Mouse (Mus musculus) CD4-positive naive resting alpha-beta T cell, adult 57 days (primary cell): ENCODE measurements around the gene Tlr11. TPM values are rescaled to one million over a fixed set of nuclear protein-coding genes. Genes with fewer than 3 reads are reported as not detected.

Experiments used
- total RNA-seq: library from RNA; stranded (reverse); gene quantifications from one replicate; pipeline ENCODE4 v1.2.4, GENCODE M21; 2023

Gene Tlr11
- 0.24 TPM for total RNA-seq

GRCm38 (mm10) chr14:50357593-50357992 lies at the start of gene Tlr11:
Gene Tlr11 (plus strand): TSS chr14:50357914.

GRCm38 (mm10) chr14:50326661-50327060 lies 31.1 kb upstream of the Tlr11 start, which contains the start of gene Olfr734:
Gene Olfr734 (minus strand): TSS chr14:50326761.

GRCm38 (mm10) chr14:50348796-50349195 lies 8.9 kb upstream of the Tlr11 start, which contains the start of gene Olfr735:
Gene Olfr735 (minus strand): TSS chr14:50348872.

DNA sequence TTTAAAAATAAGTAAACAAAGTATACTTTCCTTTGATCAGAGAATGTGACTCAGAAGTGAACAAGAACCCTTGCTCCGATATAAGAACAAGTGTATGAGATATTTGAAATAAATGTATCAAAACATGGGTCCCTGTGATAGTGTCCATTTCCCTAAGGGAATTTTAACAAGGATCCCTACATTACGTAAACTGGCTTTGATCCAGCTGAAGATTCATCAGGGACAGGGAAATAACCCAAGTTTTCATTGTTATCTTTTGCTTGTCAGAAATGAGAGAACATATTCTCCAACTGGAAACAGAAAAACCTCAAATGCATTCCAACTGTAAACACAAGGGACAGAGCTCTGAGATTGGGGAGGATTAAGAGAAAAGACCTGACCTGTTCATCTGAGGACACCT lies 23.1 kb downstream of the Tlr11 start, which contains the start of gene Olfr736:
Gene Olfr736, plus strand, starts transcription at position 301 of the 400 bp plus-strand sequence.

GRCm38 (mm10) chr14:50407268-50407667 lies 49.6 kb downstream of the Tlr11 start, which contains the start of gene Olfr738:
Gene Olfr738 (plus strand): TSS chr14:50407568.

Other genes starting within 250 kb of the Tlr11 start
- gene Olfr727, start 234.7 kb upstream of the Tlr11 start, total RNA-seq = not detected
- gene Olfr728, start 215.2 kb upstream of the Tlr11 start, total RNA-seq = not detected
- not detected for gene Olfr729, start 205.0 kb upstream of the Tlr11 start, total RNA-seq
- gene Olfr730, start 169.7 kb upstream of the Tlr11 start, total RNA-seq = not detected
- not detected for gene Olfr731, start 116.0 kb upstream of the Tlr11 start, total RNA-seq
- gene Olfr732, start 73.7 kb upstream of the Tlr11 start, total RNA-seq = not detected
- gene Olfr733, start 56.4 kb upstream of the Tlr11 start, total RNA-seq = not detected
- not detected for gene Olfr734, start 31.2 kb upstream of the Tlr11 start, total RNA-seq
- gene Olfr735, start 9.0 kb upstream of the Tlr11 start, total RNA-seq = not detected
- gene Olfr736, start 23.2 kb downstream of the Tlr11 start, total RNA-seq = not detected
- gene Olfr738, start 49.7 kb downstream of the Tlr11 start, total RNA-seq = not detected
- gene Olfr739, start 60.7 kb downstream of the Tlr11 start, total RNA-seq = not detected
- gene Olfr740, start 87.6 kb downstream of the Tlr11 start, total RNA-seq = not detected
- not detected for gene Olfr741, start 114.8 kb downstream of the Tlr11 start, total RNA-seq
- gene Olfr742, start 145.7 kb downstream of the Tlr11 start, total RNA-seq = not detected
- not detected for gene Olfr743, start 163.9 kb downstream of the Tlr11 start, total RNA-seq